In the genomic region with DNA sequence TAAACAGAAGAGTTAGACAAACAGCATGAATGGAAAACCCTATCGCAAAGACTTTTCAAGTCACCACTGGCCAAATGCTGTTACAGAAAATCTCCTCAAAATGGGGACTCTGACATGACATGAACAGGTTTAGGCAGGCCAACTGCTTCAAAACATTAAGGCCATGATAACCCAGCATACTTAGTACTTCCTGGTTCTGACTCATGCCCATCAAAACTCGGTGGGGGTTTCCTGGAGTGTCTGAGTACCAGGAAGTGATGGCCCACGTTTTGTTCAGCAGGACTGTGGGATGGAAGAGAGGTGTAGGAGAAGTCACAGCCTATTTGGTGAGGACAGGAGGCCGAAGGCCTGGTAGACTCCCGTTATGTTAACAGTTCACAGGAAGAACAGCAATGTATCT, we compare ENCODE assay signal across 1 mouse cellular context.
TF ChIP-seq lines count a peak whose summit lies in the region.

No protein-coding gene starts in this region.

TF ChIP-seq in MEL, 35 proteins besides CTCF, POLR2A, EP300 and RAD21 (continued from another document):
- TF ChIP-seq MXI1 (IDR thresholded peaks at IDR 0.05; ENCODE audit: low read depth, low read length) (no peak), NRF1 (IDR thresholded peaks at IDR 0.05; ENCODE audit: insufficient read depth, low read depth, low read length, poor library complexity, severe bottlenecking) (no peak), MAZ (IDR thresholded peaks at IDR 0.05; ENCODE audit: low read depth, low read length) (no peak), POLR2AphosphoS2 (IDR thresholded peaks at IDR 0.05; ENCODE audit: low read length) (no peak), ZNF384 (IDR thresholded peaks at IDR 0.05; ENCODE audit: low read depth, low read length) (no peak), MYB (IDR thresholded peaks at IDR 0.05; ENCODE audit: low read depth, low read length) (no peak), MEF2A (IDR thresholded peaks at IDR 0.05; ENCODE audit: extremely low read depth, insufficient replicate concordance, low read depth, low read length, poor library complexity, severe bottlenecking) (no peak), HCFC1 (IDR thresholded peaks at IDR 0.05; ENCODE audit: low read depth, low read length) (no peak), ZMIZ1 (IDR thresholded peaks at IDR 0.05; ENCODE audit: low read depth, low read length) (no peak), SMC3 (IDR thresholded peaks at IDR 0.05; ENCODE audit: low read depth, low read length) (no peak)
